Mouse (Mus musculus): ENCODE results near the gene 1700074P13Rik.
"Not testable (repeated sequence)": the region's sequence is repeated elsewhere in the genome, so short reads cannot be mapped to it uniquely, and the experiment has no call there.

1700074P13Rik gene

GRCm38 (mm10) chr6:40940457-40940856, at the start of gene 1700074P13Rik:
TSS of gene 1700074P13Rik (minus strand) at chr6:40940557.
- DNase-seq = no peak

GRCm38 (mm10) chr6:40964454-40964853, 24.1 kb upstream of the 1700074P13Rik start, which contains the start of gene 1810009J06Rik:
TSS of gene 1810009J06Rik (plus strand) at chr6:40964754.
- DNase-seq = not testable (repeated sequence)

GRCm38 (mm10) chr6:40953716-40954115, 13.4 kb upstream of the 1700074P13Rik start:
- no peak for DNase-seq

DNA sequence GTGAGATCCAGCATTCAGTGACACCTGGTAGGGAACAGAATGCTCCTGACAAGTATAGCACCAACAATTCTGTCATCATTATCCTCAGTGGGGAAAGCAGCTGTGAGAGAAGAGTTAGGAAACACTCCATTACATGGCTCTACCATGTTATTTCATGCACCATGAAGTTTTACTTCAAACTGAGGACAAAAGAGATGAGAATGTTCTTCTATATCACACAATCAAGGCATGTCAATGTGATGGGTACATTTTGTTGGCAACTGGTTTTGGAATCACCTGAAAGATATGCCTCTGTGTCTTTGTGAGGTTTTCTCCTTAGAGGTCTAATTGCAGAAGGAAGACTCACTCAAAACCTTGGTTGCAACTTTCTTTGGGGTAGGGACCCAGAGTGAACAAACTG, 11.4 kb upstream of the 1700074P13Rik start, which contains the start of gene Gm4744:
Gm4744 (minus strand) TSS at position 101 of the 400 bp plus-strand sequence.
- no peak for DNase-seq

- no peak for DNase-seq
These were observed 20.4 kb downstream of the 1700074P13Rik start for GRCm38 (mm10) chr6:40919954-40920353.

- DNase-seq = no peak
These were observed 40.1 kb downstream of the 1700074P13Rik start, which contains the start of gene Prss58 for GRCm38 (mm10) chr6:40900287-40900686. TSS of gene Prss58 (minus strand) at chr6:40900387.

DNA sequence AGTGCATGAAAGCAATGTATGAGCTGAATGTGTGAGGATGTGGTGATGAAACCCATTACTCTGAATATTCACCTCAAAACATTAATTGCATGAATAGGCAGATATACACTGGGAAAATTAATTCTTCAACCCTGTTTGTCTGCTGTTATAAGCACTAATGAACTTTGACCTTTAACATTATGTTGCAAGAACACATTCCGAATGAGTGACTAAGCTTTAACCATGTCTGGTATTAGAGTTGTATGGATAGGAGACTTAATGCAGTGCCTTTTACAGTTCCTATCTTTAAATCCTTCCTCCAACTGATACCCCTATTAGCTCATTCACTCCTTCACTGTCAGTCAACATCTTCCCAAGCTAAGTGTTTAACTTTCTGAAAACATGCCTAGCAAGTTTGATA, 45.6 kb downstream of the 1700074P13Rik start:
- DNase-seq = no peak

DNA sequence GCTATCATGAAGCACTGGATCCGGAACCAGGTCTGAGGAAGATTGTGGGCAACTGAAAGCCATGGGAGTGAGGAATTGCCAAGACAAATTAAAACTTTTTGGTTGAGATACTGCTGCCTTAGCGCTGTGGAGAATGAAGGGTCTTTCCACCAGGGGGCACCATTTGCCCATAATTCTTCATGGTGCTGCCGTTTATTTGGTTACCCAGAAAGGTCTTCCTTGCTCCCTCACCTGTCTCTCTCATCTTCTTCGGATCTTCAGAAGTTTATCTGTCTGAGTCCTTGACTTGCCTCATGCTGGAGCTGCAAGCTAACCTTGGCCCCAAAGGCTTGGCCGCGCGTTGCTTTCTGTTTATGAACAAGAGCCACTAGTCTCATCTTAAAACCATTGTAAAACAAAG, 46.8 kb downstream of the 1700074P13Rik start:
- DNase-seq = no peak

DNA sequence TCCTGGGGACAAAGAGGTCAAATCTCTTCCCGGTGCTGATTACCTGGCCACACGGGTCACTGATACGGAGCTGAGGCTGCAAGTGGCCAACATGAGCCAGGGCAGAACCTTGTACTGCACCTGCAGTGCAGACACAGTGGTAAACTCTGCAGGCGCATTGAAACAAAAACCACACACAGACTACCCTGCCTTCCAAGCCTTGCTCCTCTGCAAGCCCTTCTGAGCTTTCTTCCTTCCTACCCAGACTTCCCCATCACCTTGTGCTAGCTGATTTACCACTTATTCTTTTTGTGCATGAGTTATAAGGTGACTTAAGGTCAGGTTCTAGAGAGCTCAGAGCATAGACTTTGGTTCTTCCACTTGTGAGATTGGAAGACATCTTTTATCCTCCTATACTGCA, 48.6 kb downstream of the 1700074P13Rik start:
- DNase-seq = no peak

DNA sequence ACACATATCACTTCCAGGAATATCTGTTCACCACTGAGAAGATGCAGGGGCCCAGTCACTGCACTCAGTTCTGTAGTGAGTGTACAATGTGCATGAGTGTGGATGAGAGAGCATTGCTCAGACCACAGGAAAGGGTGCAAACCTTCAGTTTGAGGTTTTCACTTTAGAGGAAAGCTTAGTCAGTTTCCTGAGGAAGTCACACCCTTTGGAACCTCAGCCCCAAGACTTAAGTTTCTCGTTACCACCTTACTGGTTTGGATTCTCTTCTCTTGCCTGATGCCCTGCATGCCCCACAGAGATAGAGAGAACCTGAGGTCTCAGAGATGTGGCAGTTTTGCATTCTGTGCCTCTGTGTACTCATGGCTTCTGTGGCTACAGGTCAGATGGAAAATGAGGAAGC, 49.4 kb downstream of the 1700074P13Rik start:
- DNase-seq = no peak

- DNase-seq = no peak
These were observed 53.0 kb downstream of the 1700074P13Rik start, which contains the start of gene Moxd2 for GRCm38 (mm10) chr6:40887394-40887793. TSS of gene Moxd2 (minus strand) at chr6:40887494.
